Mouse (Mus musculus) thymus, postnatal 36 days (tissue): Measurements from ENCODE around the gene Vangl2.

Source experiments
- DNase-seq, 2 experiments: peaks; one replicate each; pipeline ENCODE4 v3.0.0; 2022; ENCODE audit warnings: mixed read lengths in 2 of 2

Vangl2 gene

GRCm38 (mm10) chr1:171961704-171962103 is 66.5 kb downstream of the Vangl2 start:
- DNase-seq, result peak; percentile 45 to 72

- no peak for DNase-seq
Measured at GRCm38 (mm10) chr1:171960726-171961125, 67.5 kb downstream of the Vangl2 start.

DNA sequence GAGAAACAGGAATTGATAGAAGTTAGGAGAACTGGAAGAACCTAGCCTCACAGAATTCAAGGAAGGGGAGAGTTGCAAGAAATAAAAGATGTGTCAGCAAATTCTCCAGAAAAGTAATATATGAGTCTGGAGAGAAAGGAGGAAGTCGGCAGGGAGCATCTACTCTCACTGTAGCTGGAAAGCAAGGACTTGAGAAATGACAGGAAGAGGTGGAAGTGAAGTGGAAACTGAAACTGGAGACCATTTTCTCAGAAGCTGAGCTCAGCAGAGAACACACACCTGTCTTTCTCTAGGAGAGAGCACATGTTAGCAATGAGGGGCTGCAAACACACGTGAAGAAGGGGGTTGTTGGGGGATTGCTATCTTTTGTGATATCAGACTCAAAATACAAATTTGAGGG is 70.8 kb downstream of the Vangl2 start:
- no peak for DNase-seq

DNA sequence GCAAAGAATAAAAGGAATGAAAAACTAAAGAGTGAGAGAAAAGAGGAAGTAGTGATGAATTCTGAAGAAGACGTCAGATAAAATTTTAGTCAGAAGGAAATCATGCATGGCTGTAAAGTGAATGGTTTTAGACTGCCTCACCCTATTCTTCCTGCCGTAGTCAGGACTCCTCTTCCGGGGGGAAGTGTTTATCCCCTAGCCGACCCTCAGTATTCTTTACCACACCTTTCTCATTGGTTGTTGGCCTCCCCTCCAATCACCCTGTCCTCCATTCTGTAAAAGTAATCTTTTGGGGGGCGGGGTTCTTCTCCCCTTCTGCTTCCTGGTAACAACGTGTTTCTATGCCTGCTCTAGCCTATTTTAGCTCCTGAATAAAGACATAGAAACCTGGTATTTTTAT is 73.2 kb downstream of the Vangl2 start:
- no peak for DNase-seq
